Comparison of ENCODE assay signal across 10 mouse cellular contexts in genomic region chr1:127661118-127662012, GRCm38 (mm10). TPM values are rescaled to one million over a fixed set of nuclear protein-coding genes. Genes with fewer than 3 reads are reported as not detected.
A peak's percentile ranks its signal among the peaks of the same experiment; 100 is the strongest.
DNase-seq lines count a peak whose midpoint lies in the region; ATAC-seq lines count a peak whose summit lies in the region.
"Had no signal": no experiment of that assay in that cellular context is flagged by ENCODE, and none has a peak within 500 bp of the region (broad histone marks: within the 10 kb centered on the region; RNA-seq: fewer than 3 reads in every experiment).

No protein-coding gene starts in this region.

- H3K27me3 ChIP-seq in heart, embryonic 10.5 days (ENCODE audit: insufficient read depth, poor library complexity, severe bottlenecking): no peaks in the 10 kb centered on the region
- H3K27me3 ChIP-seq in limb, embryonic 10.5 days (ENCODE audit: low read depth, poor library complexity, severe bottlenecking): no peaks in the 10 kb centered on the region
- no peaks in the 10 kb centered on the region; the same call in 1 of the 2 replicates for H3K27me3 ChIP-seq in neural tube, embryonic 14.5 days (ENCODE audit: control insufficient read depth, insufficient read depth, low read length)

- peak overlapping the region; percentile 38 for H3K4me3 ChIP-seq in heart, embryonic 10.5 days
- no peak overlapping the region for H3K4me3 ChIP-seq in limb, embryonic 10.5 days
- no peak overlapping the region for H3K4me3 ChIP-seq in neural tube, embryonic 14.5 days (ENCODE audit: low read depth, low read length)

- intact Hi-C loops in gastrocnemius, postnatal 36 days (cut with DNase I): no loop called here

- peaks cover 38% of the 10 kb centered on the region for H3K4me1 ChIP-seq in heart, embryonic 10.5 days
- H3K4me1 ChIP-seq in limb, embryonic 10.5 days: peaks cover 7% of the 10 kb centered on the region
- peaks cover 10% of the 10 kb centered on the region for H3K4me1 ChIP-seq in neural tube, embryonic 14.5 days (ENCODE audit: control insufficient read depth, insufficient read depth, low read length)

- WGBS in heart, embryonic 10.5 days: 16% methylated on average over 13 of the region's 13 CpGs
- WGBS in limb, embryonic 10.5 days: 39% methylated on average over 13 of the region's 13 CpGs
- 22% methylated on average over 13 of the region's 13 CpGs for WGBS in neural tube, embryonic 14.5 days

- no peaks in the 10 kb centered on the region for H3K36me3 ChIP-seq in heart, embryonic 10.5 days
- H3K36me3 ChIP-seq in limb, embryonic 10.5 days: no peaks in the 10 kb centered on the region
- H3K36me3 ChIP-seq in neural tube, embryonic 14.5 days (ENCODE audit: control insufficient read depth, insufficient read depth, low read length): no peaks in the 10 kb centered on the region

- peak overlapping the region; percentile 82 for H3K27ac ChIP-seq in heart, embryonic 10.5 days
- H3K27ac ChIP-seq in limb, embryonic 10.5 days: peak overlapping the region; percentile 70
- peak overlapping the region; percentile 87 for H3K27ac ChIP-seq in neural tube, embryonic 14.5 days (ENCODE audit: low read depth, low read length)

- ATAC-seq in neural tube, embryonic 14.5 days (ENCODE audit: low read depth): peak; percentile 86

- no peaks in the 10 kb centered on the region for H3K9me3 ChIP-seq in heart, embryonic 10.5 days
- no peaks in the 10 kb centered on the region for H3K9me3 ChIP-seq in limb, embryonic 10.5 days (replicated peaks)
- no peaks in the 10 kb centered on the region for H3K9me3 ChIP-seq in neural tube, embryonic 14.5 days (ENCODE audit: control insufficient read depth, low read length)

- peak overlapping the region; percentile 26 for H3K4me2 ChIP-seq in neural tube, embryonic 14.5 days (ENCODE audit: low read depth, low read length)

- no peak for DNase-seq in heart, embryonic 10.5 days (ENCODE audit: low spot score)
- DNase-seq in heart, adult 8-10 months (ENCODE audit: low spot score): no peak
- DNase-seq in right cerebral cortex, postnatal 10 days (ENCODE audit: low spot score in 2 of 2): peak; percentile 45 to 54
- DNase-seq in right cerebral cortex, postnatal 36 days (ENCODE audit: low spot score in 2 of 2): no peak
- no peak for DNase-seq in limb, embryonic 10.5 days (ENCODE audit: low spot score)
- no peak for DNase-seq in thymus, postnatal 4 days
- no peak for DNase-seq in gastrocnemius, postnatal 36 days
- DNase-seq: cerebellum, adult 2 months had no signal

- H3K9ac ChIP-seq in neural tube, embryonic 14.5 days (replicated peaks; ENCODE audit: low read depth, low read length): peak overlapping the region; percentile 51

RNA-seq across cellular contexts. Expression of gene Tmem163, which starts 18.0 kb away (rescaled TPM):
- polyA plus RNA-seq in heart, embryonic 10.5 days (2016; fragmentation: Nextera tagmentation; extraction: Ambion mirVana): 27.6 and 29.7 TPM in 2 replicates
- 1 to 10 TPM; 5.3 to 8.2 (median 6.3) TPM for total RNA-seq in heart, adult 8-10 months (2022)
- 1.5 and 3.5 TPM in 2 replicates for polyA plus RNA-seq in limb, embryonic 10.5 days (2016; fragmentation: Nextera tagmentation; extraction: Ambion mirVana)
- polyA plus RNA-seq in neural tube, embryonic 14.5 days (2014; fragmentation: Nextera tagmentation; extraction: Ambion mirVana): 57.8 and 64.5 TPM in 2 replicates
- total RNA-seq in gastrocnemius, postnatal 36 days (2021): not detected
- total RNA-seq: hematopoietic stem cell, adult 5-6 weeks had no signal

Comparison
In these comparisons a context has a peak if more than half of its experiments do, and no peak if none do; other contexts are left out.
1. DNase-seq: peak in right cerebral cortex, postnatal 10 days (2 of 2); none in heart, embryonic 10.5 days (single experiment), heart, adult 8-10 months (single experiment), right cerebral cortex, postnatal 36 days (0 of 2), limb, embryonic 10.5 days (single experiment), thymus, postnatal 4 days (single experiment) and gastrocnemius, postnatal 36 days (0 of 2).
2. Peak in every context shown above with its lines, with median percentiles within 50 percentile points of each other: H3K27ac ChIP-seq.